Mouse (Mus musculus) thymus, postnatal 10 days (tissue): ENCODE measurements at regions not wholly inside any gene's neighbourhood (a gene's known extent, or its start where the extent isn't known, plus 50 kb on each side); places are given as distances from the start of the nearest gene placed in this dataset.

Experiments used
- DNase-seq, 2 experiments: peaks; one replicate each; pipeline ENCODE4 v3.0.0; 2021; ENCODE audit warnings: low spot score in 2 of 2

DNA sequence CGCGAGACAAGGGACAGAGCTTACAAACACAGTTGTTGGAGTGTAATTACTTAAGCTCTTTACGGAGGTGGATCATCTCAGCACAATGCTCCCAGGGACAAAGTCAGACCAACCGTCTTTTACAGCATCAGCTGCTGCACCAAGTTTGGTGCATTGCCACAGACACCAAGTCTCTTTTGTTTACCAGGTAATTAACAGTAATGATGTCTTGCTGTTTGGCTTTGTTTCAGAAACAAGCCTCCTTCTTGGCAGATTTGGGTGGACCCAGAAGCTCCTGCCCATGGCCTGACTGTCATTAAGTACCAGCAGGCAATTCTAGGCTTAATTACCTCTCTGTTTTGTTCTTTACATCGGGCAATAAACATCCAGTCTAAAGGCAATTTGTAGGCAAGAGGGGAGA, 572.0 kb upstream of the Itga1 start:
- DNase-seq, result no peak

DNA sequence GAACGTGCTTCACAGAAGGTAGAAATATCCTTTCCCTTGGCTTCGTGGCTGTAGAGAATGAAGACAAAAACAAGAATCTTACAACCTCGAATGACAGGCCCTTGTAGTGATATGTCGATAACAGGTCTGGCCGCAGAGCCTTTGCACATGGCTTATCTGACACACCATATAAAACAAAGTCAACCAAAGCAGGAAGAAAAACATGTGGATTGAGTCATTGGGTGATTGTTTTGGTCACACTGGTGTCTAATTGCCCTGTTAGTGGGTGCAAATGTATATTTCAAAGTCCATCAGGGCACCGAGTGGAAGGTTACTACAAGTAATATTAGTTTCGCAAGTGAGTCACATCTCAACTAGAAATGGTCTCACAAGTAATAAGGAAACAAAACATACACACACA, 569.9 kb upstream of the Itga1 start:
- DNase-seq, result no peak

DNA sequence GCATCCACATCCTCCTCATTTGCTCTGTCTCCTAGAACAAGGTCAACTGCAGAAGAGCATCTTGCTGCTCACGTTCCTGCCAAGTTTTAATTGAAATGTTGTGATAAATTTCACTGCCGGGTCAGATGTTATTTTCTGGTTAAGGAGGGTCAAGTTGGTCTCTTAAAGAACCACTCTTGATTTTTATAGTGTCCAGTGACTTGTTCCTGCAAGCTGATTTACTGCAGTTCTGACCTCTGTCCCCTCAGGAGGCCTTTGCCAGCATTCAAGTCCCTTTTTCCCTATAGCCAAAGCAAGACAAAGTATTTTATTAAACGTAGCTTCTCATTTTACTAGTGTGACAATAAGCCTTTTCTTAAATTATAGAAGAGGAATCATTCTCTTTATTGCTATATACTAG, 567.8 kb upstream of the Itga1 start:
- no peak for DNase-seq

DNA sequence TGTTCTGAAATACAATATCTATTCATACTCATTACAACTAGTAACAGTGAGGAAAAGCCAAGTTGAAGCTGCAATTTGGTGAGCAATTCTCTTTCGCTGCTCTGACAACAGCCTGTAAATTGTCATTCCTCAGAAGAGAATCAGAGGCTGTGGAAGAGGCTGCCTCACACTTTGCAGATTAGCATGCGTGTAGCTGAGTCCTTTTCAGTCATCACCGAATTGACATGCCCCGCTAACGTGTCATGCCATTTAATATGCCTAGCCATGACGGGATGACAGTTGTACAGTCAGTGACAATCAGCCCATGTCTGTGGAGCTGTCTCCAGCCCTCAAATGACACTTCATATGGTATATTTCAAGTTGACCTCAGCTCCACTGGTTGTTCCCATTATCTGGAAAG, 553.4 kb upstream of the Itga1 start:
- no peak for DNase-seq

DNA sequence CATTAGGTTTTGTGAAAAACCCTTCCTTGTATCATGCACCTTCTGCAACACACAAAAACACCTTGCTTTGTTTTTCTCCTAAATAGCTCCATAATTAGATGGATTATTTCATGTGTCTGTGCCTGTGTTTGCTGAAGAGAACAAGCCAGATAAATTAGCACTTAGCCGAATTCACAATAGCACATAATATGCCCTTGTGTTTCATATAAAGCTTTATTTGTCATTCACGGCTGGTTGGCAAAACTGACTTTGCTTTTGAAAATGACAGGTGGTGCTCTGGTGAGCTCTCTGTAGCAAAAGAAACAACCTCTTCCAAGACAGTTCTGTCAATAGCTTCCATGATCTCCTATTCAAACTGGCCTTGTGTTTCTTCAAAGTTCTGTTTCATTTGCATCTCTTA, 551.2 kb upstream of the Itga1 start:
- no peak for DNase-seq

DNA sequence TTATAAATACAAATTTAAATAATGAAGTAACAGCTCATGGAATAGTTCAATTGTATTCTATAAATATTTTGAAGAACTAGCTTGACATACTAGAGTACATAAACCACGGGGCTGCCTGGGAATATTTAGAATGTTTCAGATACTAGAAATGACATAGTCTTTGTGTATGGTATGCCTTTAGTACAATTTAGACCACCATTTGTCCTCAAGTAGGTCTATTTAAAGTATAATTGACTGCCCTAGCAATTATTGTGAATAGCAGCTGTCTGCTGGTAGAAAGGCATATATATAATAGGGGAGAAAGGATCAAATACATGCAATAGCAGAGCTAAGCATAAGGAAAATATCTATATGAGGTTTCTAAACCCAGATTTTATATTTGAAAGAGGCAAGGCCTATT, 550.6 kb upstream of the Itga1 start:
- no peak for DNase-seq

DNA sequence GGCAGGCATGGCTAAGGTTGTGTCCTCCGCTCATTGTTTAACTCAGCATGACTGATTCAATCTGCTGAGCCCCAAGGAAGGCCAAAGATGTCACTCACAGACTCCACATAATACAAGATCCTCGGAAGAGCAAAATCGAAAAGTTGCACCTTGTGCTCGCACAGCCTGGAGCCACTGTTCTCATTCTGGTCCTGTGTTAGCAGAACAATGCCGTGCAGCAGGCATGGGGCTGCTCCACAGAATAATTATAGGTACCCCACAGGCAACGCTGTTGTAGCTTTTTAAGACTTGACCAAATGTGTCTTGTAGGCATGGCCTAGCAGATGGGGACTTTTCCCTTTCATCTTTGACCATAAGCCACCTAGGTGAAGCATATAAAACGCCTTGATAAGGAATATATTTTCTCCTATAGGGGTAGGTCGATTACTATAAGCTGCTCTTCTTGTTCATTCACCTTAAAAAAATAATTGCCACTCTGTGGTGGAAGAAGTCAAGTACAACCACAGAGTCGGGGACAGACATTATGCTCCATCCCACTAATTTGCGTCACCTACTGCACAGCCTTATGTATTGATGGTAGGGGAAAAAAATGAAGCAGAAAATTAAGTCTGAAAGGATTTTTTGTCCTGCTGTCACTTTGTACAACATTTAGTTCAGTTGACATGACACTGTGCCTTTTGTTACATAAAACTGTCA, 529.8 kb upstream of the Itga1 start:
- no peak for DNase-seq

DNA sequence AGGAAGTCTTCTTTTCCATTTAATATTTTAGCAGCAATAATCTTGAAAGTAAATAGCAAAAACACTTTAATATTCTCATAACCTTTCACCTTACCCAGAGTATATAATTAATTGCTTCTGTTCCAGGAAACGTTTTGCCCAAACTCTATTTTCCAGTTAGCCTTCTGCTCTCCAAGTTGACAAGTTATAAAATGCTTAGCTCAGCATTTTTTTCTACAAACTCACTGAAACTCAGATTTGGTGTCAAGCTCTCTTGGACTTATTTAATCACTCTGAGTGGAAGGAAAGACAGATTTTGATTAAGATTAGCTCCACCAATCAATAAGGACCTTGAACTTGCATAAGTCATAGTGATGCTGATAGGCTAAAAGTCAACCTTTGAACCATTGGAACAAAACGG, 528.8 kb upstream of the Itga1 start:
- no peak for DNase-seq

DNA sequence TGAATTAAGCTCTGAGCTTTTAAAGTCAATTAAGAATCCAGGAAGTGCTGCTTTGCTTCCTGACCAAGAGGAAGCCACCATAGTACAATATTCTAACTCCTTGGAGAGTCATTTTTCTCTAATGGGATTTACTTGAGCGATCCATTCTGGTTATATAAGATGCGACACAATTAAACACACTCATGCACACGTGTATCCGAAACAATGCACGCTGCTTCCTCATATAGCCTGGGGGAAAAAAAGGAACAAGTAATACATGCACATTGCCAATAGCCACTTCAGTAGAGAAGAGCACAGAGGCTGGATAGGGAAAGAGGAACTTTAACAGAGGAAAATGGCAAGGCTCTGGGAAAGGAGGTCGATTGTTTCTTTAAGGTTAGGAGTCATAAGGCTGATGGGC, 511.4 kb upstream of the Itga1 start:
- DNase-seq, result no peak

DNA sequence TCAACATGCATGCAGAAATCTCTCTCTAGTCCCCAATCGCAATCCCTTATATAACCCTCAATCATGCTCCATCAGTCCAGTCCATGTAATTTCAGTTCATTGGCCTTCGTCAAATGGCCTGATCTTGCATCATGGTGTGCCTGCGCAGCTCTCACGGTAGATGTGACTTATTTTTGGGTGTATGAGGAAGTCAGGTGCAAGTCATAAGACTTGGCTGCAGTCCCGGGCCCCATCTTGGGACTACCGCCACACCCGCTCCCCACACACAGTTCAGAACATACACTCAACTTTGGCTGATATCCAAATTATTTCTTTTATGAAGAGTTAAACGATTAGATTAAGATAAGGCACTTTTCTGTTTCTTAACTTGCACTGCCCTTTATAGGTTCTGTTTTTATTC, 504.7 kb upstream of the Itga1 start:
- DNase-seq, result no peak

DNA sequence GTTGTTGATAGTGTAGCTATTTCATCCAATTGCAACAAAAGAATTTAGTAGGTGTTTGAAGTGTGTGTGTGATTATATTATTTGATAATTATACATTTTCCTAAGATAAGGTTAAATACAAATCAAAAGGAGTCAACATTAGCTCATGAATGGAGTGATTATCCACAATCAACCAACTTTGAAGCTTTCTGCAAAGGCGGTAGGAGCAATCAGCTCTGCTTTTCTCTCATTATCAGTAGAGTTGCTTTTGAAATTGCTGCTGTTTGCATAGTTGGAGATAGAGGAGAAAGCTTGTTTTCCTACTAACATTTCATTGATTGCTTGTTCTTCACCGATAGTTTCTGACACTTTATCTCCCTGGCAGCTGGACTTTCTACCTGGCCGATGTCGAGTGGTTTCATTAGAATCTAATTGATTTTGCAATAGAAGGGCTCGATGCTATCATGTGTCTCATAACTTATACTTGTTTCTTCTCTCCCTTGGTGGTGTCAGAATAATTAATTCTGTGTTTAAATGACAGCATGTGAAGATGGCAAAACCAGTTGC, 493.4 kb upstream of the Itga1 start:
- no peak for DNase-seq

DNA sequence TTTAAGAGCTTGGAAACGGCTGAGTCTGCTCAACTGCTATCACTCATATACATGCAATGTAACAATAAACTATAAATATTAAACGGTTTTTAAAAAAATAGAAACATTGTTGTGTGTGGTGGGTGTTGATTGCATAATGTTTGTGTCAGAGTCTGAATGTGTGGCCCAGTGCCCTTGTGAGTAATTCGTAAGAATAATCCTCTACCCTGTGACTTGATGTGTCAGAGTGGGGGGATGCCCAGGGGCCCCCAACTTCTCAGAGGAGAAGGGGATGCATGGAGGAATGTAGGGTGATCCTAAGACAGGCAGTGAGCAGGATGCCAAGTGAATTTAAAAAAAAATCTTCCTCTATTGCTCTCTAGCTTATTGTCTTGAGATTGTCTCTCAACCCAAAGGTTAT, 474.2 kb upstream of the Itga1 start:
- DNase-seq, result no peak

DNA sequence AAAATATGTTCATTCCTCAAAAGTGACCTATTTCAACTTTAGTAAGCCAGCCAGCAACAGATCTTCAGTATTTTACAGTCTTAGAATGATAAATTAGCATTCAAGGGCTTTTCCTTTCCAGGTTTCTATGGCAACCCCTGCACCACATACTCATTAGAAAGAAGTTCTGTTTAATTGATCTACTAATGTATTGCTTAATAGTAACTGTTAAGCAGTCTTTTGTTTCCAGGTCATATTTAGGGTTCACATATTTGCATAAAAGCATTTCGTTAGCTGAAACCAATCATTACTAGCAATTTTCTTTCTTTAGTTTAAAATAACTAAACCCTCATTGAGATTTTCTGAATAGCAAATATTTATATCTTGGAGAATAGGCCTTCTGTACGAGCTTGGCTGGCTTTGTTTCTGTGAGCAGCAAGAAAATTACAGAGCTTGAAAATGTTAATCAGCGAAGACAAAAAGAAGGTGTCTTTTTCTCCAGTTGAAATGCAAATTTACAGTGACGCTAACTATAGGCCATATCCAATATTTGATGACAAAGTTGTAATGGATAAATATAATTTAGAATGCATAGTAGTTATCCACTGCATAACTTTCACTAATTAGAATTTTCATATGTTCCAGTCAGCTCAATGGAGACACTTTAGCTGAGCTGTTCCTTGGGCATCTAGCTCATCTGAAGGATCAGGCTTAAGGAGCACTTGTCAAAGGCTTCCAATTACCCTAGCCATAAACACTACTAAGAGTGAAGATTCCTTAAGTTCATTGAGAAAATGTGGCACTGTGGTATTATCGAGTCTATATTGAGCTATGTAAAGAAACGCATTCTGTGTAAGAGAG, 473.5 kb upstream of the Itga1 start:
- no peak for DNase-seq

DNA sequence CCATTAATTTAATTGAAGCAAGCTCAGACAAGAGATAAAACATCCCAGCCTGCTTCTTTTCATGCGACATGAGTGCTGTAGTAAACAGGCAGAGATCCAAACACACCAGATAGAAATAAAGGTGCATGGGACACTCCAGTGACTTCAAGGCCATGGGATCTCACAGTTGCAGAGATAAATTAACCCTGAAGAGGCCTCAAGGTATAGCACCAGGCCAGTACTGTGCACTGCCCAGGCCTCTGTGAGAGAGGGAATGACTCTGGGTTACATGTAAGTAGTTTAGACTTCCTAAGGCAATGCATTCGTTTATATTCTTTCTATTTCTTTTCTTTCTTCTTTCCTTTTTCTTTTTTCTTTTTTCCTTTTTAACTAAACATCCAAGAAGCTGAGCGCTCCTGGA, 439.4 kb upstream of the Itga1 start:
- DNase-seq, result no peak

DNA sequence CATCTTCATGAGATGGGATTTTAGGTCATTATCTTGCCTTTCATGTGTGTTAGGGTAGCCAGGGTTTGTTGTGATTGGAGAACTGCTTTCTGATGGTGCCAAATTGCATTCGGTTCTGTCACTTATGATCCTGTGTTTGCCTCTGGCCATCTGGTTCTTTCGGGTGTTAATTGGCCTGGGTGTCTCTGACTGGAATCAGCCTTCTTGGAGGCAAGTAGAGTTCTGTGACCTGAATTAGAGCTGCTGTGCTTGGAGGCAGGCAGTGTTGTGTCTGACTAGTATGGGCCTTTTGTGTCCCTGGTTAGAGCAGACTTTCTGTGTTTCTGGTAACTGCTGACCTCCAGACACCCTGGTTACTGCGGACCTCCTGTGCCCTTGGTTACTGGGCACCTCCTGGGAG, 434.1 kb upstream of the Itga1 start:
- no peak for DNase-seq

DNA sequence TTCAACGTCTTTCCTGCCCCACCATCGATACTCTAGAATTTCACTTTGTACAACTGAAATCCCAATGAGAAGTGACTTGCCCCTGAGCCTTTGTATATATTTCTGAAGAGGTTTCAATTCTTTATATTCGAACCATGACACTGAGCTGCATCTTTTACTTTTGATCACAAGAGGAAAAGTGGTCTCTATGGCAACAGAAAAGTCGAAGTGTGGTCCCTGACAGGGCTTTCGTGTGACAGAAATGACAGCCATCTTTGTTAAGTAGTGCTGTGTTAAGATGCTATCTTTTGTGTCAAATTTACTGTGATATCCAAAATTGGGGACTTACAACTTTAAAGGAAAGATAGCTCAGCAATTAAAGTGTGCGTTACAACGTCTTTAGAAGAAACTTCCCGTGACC, 412.1 kb upstream of the Itga1 start:
- no peak for DNase-seq

DNA sequence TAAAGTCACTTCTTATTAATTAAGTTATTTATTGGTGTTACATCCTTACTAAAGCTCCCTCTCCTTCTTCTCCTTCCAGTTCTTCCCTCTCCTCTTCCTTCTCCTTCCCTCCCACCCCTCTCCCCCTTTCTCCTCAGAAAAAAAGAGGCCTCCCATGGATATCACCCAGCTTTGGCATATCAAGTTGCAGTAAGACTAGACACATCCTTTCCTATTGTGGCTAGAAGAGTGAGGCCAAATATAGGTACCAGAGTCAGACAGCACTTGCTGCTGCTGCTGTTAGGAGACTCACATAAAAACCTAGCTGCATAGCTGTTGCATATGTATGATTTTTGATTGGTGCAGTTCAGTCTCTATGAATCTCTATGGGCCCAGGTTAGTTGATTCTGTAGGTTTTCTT, 410.4 kb upstream of the Itga1 start:
- DNase-seq, result no peak

DNA sequence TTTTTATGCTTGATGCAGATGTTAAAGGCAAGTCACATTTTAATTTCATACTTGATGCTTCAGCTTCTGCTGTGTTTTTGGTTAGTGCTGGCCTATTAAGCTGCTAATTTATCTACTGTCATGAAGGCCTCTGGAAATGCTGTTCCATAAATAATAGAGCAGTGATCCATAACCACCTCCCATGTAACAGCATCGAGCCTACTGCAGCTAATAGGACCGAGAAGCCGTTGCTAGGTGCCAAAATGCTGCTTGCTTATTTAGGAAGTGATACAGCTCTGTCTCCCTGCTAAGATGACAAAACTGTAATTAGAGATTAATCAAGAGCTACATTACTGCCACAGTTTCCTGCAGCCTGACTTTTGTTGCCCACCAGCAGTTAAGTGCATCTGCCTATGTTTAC, 406.9 kb upstream of the Itga1 start:
- DNase-seq, result no peak

DNA sequence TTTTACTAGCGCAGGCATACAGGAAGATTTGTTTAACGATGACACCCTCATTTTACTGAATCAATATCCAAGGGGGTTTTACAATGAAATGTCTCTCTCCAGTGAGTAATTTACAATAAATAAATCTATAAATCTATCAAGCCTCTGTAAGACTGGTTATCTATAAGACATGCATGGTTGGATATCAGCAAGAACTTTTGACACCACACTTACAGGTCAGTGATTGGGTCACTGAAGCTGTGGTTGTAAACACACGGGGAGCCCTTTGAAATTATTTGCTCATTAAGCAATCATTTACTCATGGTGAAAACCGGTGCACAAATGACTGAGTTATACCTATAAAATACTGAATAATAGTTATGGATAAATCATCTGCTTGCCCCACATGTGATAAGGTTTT, 392.6 kb upstream of the Itga1 start:
- DNase-seq, result no peak

DNA sequence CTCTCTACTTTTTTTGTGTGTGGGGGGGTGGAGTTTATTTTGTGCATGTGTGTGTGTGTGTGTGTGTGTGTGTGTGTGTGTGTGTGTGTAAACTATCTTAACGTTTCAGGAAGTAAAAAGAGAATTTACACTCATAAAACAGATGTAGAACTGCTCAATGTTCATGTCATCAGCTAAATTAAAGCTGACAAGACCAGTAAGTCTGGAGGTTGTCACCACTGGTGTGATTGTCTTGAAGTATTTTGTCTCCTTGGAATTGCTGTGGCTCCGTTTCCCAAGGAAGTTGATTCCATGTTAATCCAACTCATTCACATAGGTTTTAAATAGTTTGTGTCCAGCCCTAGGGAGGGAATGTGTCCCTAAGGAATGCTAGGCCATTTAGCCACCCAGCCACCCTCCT, 374.1 kb upstream of the Itga1 start:
- no peak for DNase-seq

DNA sequence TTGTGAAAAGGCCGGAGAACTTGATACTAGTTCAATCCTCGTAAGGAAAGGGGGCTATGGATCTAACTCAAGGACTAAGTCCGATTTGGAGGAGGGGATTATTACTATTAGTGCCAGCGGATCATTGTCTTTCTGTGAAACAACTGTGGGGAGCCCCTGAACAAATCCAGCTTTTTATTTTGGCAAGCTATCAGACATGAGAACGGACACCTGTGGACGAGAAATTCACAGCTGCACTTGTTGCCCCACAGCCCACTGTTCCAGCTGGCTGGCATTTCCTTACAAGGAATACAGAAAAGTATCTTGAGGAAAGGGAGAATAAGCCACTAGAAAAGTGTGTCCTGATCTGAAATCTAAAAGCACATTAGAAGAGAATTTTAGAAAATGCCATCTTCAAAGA, 363.9 kb upstream of the Itga1 start:
- DNase-seq, result no peak

DNA sequence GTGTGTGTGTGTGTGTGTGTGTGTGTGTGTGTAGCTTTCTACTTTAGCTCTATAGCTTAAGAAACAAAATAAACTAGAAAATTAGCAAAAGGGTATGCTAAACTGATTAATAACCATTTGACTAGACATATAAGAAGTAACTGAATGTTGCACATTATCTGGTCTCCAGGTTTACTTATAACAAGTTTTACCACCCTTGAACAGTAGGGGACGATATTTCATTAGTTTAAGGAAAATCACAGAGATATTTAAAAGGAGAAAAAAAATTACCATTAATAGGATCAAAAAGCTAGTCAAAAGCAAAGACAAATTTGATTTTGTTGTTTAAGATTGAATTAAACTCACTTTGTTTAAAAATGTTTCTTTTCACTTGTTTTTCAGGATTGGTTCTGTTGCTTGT, 349.5 kb upstream of the Itga1 start:
- no peak for DNase-seq
